Mouse (Mus musculus) layer of hippocampus, adult 2 months (tissue): Measurements from ENCODE around the gene Rundc3a. TPM values are rescaled to one million over a fixed set of nuclear protein-coding genes. Genes with fewer than 3 reads are reported as not detected.

Source experiments
- DNase-seq, 2 experiments: peaks; one replicate each; pipeline ENCODE4 v3.0.0; 2022; ENCODE audit warnings: low spot score in 2 of 2
- H3K27ac ChIP-seq: fragments of 200-600 bp; 2 replicates; pipeline ENCODE4 v1.8.1; 2022
- H3K4me3 ChIP-seq: fragments of 200-600 bp; 2 replicates; pipeline ENCODE4 v1.8.1; 2022; ENCODE audit warnings: mild to moderate bottlenecking
- CTCF ChIP-seq: fragments of 200-600 bp; conservative IDR thresholded peaks from 2 replicates; pipeline ENCODE4 v1.8.1; 2022; ENCODE audit warnings: antibody characterized with exemption, mild to moderate bottlenecking, moderate library complexity
- long read RNA-seq, 2 experiments: library from polyadenylated mRNA; stranded (forward); transcript quantifications; one replicate each; pipeline ENCODE4 v2.0.0; 2021; ENCODE audit warnings: borderline mapping rate in 2 of 2
- total RNA-seq, 2 experiments: library from RNA; stranded (reverse); gene quantifications; 2 replicates each; pipeline ENCODE4 v1.2.3; 2021

Gene Rundc3a
- 100 to 1,000 TPM; 482 to 488 TPM for total RNA-seq
- long read RNA-seq, experiment 1, transcript Rundc3a-202 (11 exons, 1,837 nt), result minor isoform, 76 of 396 reads
- long read RNA-seq, experiment 1, transcript Rundc3a-203 (11 exons, 1,822 nt), result minor isoform, 7 of 396 reads
- long read RNA-seq, experiment 1, transcript Rundc3a-201 (11 exons, 2,046 nt), result major isoform, 172 of 396 reads
- long read RNA-seq, experiment 1, partial matches to known transcripts, result 23 of 396 reads
- long read RNA-seq, experiment 1, other reads (novel, unspliced or antisense), result 115 of 396 reads
- long read RNA-seq, experiment 2, transcript Rundc3a-203 (11 exons, 1,822 nt), result minor isoform, 13 of 496 reads
- long read RNA-seq, experiment 2, transcript Rundc3a-202 (11 exons, 1,837 nt), result minor isoform, 100 of 496 reads
- long read RNA-seq, experiment 2, transcript Rundc3a-201 (11 exons, 2,046 nt), result major isoform, 197 of 496 reads
- long read RNA-seq, experiment 2, partial matches to known transcripts, result 32 of 496 reads
- long read RNA-seq, experiment 2, other reads (novel, unspliced or antisense), result 151 of 496 reads

DNA sequence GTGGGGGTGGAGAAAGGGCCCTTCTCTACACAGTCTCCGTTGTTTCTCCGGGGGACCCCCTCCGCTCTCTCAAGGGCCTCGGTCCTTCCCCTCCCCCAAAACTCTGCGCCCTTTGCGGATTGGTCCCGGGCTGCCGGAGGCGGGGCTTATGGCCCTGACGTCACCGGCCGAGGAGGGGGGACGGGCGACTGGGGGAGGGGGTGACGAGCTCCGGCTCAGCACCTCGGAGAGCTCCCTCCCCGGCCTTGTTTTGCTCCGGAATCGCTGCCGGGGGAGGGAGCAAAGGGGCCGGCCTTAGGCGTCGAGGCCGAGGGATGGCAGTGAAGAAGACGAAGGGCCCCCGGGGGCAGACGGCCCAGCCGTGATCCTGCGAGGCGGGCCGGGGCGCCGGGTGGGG, at the start of gene Rundc3a:
Rundc3a (plus strand) TSS at position 166 of the 397 bp plus-strand sequence.
- H3K27ac ChIP-seq, result peak within 1 kb of the TSS; percentile 99
- peak; percentile 96 to 98 for DNase-seq
- peak within 1 kb of the TSS; percentile 88 for H3K4me3 ChIP-seq
- TF ChIP-seq CTCF, result no peak

GRCm38 (mm10) chr11:102344458-102344857, 48.7 kb upstream of the Rundc3a start:
- no peak overlapping the region for H3K4me3 ChIP-seq
- H3K27ac ChIP-seq, result no peak overlapping the region
- no peak for DNase-seq
- TF ChIP-seq CTCF, result no peak

GRCm38 (mm10) chr11:102346926-102347325, 46.3 kb upstream of the Rundc3a start:
- no peak overlapping the region for H3K4me3 ChIP-seq
- H3K27ac ChIP-seq, result no peak overlapping the region
- no peak for TF ChIP-seq CTCF
- no peak for DNase-seq

DNA sequence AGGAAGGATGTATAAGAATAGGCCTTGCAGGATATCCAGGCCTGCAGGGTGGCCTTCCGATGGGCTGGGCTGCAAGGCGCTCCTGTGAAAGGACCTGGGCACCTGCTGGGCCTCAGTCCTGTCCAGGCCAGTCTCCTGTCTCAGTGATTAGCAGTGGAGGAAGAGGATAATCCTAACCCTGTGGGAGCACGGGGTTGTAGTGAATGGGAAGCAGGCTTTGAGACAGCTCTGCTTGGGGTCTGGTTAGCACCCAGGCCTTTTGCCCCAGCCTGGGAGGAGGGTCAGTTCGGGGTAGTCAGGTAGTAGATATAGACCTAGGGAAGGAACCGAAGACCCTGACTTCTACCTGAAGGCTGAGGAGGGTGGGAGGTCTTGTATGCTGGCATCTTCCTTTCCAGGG, 45.5 kb upstream of the Rundc3a start:
- DNase-seq, result no peak
- H3K4me3 ChIP-seq, result no peak overlapping the region
- no peak overlapping the region for H3K27ac ChIP-seq
- no peak for TF ChIP-seq CTCF

GRCm38 (mm10) chr11:102348101-102348585, 45.1 kb upstream of the Rundc3a start:
- H3K4me3 ChIP-seq, result no peak overlapping the region
- H3K27ac ChIP-seq, result no peak overlapping the region
- TF ChIP-seq CTCF, result no peak
- no peak for DNase-seq

DNA sequence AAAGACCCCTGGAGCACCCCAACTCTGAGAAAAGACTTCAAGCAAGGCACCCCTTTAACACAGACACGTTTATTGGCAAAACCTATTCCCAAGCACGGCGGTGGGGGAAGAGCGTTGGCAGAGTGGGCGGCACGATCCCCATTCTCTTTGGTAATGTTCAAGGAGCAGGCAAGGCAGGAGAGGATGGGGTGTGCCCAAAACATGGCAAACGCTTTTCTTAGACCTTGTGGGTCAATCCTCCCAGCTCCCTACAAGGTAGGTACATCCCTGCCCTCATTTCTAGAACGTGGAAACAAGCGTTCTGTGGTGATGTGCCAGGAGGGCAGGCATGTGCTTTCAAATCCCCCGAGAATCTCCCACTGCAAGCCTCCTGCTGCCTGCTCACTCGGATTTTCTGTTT, 44.4 kb upstream of the Rundc3a start:
- DNase-seq, result no peak
- no peak for TF ChIP-seq CTCF
- no peak overlapping the region for H3K4me3 ChIP-seq
- H3K27ac ChIP-seq, result no peak overlapping the region

DNA sequence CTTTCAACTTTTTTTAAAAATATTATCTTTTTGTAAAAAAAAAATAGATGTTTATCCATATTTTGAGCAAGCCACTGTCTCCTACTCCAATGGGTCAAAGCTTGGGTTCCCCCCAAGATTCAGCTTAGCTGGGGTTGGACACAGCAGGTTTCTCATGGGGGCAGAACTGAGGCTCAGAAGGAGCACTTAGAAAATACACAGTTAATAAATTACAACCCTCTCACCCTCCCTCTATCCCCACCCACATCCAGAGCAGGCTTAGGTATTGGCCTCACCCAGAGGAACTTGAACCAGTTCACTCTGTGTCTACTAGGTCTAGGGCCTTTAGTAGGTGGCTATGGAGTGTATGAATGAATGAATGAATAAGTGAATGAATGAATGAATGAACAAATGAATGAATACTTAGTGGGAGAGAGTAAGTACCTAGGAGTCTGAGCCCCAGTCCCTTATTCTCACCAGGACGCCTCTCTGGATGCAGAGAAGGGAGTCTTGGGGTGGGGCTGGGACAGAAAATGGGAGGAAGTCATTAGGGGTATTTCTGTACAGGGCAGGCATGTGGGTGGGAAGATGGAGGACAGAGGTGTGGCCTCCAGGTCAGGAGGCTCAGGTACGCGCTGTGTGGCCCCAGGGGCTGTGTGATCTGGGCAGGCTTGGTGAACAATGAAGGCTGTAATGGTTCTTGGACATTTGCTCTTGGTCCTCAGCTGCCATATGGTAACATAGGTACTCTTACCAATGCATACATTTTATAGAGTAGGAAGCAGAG, 43.8 kb upstream of the Rundc3a start:
- Histone ChIP-seq H3K27ac (no peak overlapping the region), H3K4me3 (no peak overlapping the region)
- TF ChIP-seq CTCF, result no peak
- no peak for DNase-seq

DNA sequence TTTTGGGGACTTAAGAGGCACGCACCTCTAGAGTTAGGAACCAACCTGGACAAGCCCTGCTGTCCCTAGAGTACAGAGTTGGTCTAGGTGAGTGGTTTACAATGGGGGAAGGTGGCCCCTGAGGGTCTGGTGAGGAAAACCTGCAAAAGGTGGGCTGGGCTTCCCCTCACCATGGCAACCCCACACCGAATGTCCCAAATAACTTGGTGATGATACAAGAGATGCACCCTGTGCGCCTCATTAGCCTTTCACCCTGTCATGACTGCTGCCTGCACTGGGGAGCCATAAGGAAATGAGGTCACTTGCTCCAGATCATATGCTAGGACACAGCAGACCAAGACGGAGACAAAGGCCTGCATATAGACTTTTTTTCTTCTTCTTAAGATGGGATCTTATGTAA, 42.8 kb upstream of the Rundc3a start:
- no peak overlapping the region for H3K27ac ChIP-seq
- no peak for TF ChIP-seq CTCF
- DNase-seq, result no peak
- H3K4me3 ChIP-seq, result no peak overlapping the region

DNA sequence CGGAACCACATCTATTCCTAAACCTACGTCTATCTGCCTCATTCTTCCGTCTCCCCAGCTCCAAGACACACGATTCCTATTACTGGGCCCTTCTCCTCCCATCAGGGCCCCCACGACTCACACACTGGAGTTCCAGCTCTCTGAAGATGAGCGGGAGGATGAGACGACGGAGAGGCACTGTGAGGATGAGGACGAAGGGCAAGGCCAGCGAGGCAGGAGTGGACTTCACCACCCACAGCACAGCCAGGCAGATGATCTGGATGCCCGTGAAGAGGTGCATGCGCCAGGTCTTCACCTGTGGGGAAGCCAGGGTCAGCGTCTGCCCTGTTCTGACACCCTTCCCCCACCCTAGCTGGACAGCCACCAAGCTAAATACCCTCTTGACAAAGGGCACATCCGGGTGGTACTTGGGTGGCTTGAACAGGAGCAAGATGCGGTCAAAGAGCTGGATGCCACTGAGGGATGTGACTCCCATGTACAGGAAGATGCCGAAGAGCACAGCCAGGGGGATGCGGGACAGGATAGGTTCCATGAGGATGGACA, 42.2 kb upstream of the Rundc3a start:
- Histone ChIP-seq H3K27ac (no peak overlapping the region), H3K4me3 (no peak overlapping the region)
- DNase-seq, result no peak
- no peak for TF ChIP-seq CTCF

DNA sequence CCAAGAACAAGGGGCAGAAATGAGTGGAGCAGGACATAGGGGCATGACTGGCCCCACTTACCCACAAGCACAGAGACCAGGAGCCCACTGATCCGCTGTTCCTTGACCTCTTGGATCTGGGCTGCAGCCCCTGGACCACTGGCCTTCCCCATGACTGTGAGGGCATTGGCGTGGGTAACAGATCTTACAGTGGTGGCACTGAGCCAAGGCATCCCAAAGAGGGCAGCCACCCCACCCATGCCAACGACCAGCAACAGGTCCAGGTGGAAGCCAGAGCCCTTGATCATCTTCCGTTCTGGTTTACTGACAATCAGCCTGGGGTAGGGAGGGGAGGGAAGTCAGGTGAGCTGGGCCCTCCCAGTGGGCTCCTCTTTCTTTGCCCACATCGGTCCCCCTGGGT, 40.8 kb upstream of the Rundc3a start:
- no peak for DNase-seq
- Histone ChIP-seq H3K27ac (no peak overlapping the region), H3K4me3 (no peak overlapping the region)
- TF ChIP-seq CTCF, result no peak

- Histone ChIP-seq H3K27ac (no peak overlapping the region), H3K4me3 (no peak overlapping the region)
- no peak for DNase-seq
- no peak for TF ChIP-seq CTCF
Measured at GRCm38 (mm10) chr11:102353021-102353431, 40.2 kb upstream of the Rundc3a start.

GRCm38 (mm10) chr11:102355501-102355900, 37.7 kb upstream of the Rundc3a start:
- no peak for TF ChIP-seq CTCF
- H3K4me3 ChIP-seq, result no peak overlapping the region
- no peak for DNase-seq
- no peak overlapping the region for H3K27ac ChIP-seq

DNA sequence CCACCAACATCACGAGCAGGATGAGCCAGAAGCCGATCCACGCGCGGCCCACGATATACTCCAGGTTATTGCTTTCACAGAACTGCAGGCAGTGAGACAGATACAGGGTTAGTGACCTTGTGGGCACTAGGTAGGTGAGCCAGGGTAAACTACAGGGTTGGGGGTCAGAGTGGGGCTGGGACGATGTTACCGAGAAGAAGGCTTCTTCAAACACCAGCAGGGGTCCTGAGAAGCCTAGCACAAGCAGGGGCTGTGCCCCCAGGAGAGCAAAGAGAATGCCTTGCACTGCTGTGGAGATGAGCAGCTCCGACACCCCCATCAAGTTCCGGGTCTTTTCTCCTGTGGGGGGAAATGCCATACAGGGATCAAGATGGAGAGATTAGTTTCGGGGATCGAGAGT, 37.0 kb upstream of the Rundc3a start:
- Histone ChIP-seq H3K4me3 (no peak overlapping the region), H3K27ac (no peak overlapping the region)
- DNase-seq, result no peak
- TF ChIP-seq CTCF, result no peak
